Mouse (Mus musculus): ENCODE results near the gene Zdhhc11. TPM values are rescaled to one million over a fixed set of nuclear protein-coding genes. Genes with fewer than 3 reads are reported as not detected.
"Not testable (repeated sequence)": the region's sequence is repeated elsewhere in the genome, so short reads cannot be mapped to it uniquely, and the experiment has no call there.

The Zdhhc11 gene
- total RNA-seq, 4 experiments from 2014 or later = not detected

DNA sequence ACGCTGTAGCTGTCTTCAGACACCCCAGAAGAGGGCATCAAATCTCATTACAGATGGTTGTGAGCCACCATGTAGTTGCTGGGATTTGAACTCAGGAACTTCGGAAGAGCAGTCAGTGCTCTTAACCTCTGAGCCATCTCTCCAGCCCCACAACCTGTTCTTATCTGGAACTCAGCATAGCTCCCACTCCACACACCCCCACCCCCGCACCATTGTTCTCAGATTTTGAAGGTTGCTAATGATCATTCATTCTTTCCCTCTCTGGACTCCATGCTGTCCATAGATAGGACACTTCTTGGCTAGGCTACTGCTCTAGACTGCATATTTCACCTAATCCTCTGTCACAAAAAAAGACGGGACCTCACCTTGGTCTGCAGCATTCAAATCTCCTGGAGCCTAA, 43.2 kb downstream of the Zdhhc11 start:
- not testable (repeated sequence) for DNase-seq (ENCODE audit: low spot score in 2 of 2)

DNA sequence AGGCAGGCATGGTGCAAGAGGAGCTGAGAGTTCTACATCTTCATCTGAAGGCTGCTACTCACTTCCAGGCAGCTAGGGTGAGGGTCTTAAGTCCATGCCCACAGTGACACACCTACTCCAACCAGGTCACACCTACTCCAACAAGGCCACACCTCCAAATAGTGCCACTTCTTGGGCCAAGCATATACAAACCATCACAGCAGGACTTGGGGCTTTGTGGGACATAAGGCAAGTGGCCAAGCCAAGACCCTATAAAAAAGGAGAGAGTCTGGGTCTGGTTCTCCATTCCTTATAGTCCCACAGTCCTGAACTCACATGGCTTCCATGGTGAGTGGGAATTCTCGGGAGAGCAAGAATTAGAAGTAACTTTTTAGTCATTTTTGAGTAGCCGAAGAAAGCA, 44.6 kb downstream of the Zdhhc11 start:
- not testable (repeated sequence) for DNase-seq (ENCODE audit: low spot score in 2 of 2)

DNA sequence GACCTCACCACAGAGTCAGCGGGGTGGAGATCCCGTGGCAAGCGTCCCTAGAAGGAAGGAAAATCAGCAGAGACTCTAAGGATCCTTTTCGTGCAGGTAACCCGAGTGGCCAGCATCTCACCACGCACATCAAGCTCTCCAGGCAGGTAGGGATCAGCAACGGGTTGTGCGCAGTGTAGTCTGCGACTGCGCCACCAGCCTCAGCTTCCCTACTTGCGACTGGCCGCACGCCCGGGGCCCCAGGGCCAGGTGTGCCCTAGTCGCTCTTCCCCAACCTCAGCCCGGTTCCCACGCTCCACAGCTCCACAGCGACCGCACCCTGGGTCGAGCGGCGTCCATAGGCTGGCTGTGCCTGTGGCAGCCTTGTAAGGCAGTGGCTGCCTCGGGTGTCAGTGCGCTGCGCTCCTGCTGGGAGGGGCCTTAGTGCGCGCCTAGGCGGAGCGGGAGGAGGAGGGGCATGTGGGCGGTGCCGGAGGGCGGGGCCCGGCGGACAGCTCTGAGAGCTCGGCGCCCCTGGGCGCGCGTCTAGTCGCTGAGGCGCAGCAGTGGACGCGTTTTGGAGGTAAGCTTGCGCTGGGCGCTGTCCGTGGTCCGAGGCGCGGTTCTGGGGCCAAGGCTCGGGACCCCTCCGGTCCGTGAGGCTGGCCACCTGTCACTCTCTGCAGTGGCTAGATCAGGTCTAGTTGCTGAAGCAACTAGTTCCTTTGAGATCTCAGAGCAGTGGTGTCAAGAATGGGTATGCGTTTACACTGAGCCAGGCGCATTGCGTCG, 45.5 kb downstream of the Zdhhc11 start, which contains the start of gene Tppp:
Gene Tppp, plus strand, starts transcription at position 460 of the 771 bp plus-strand sequence.
- peak; percentile 88 to 95 for DNase-seq (ENCODE audit: low spot score in 2 of 2)

- DNase-seq (ENCODE audit: low spot score in 2 of 2) = peak; percentile 61 to 85
These were observed 46.4 kb downstream of the Zdhhc11 start for GRCm38 (mm10) chr13:74009791-74010614.

GRCm38 (mm10) chr13:74010678-74011077, 47.0 kb downstream of the Zdhhc11 start:
- peak; percentile 53 to 58 for DNase-seq (ENCODE audit: low spot score in 2 of 2)

- DNase-seq (ENCODE audit: low spot score in 2 of 2) = no peak
These were observed 52.3 kb downstream of the Zdhhc11 start for GRCm38 (mm10) chr13:74015908-74016307.

- DNase-seq (ENCODE audit: low spot score in 2 of 2) = no peak
These were observed 53.8 kb downstream of the Zdhhc11 start for GRCm38 (mm10) chr13:74017426-74017825.

- not testable (repeated sequence) for DNase-seq (ENCODE audit: low spot score in 2 of 2)
These were observed 55.4 kb downstream of the Zdhhc11 start for GRCm38 (mm10) chr13:74019006-74019405.

DNA sequence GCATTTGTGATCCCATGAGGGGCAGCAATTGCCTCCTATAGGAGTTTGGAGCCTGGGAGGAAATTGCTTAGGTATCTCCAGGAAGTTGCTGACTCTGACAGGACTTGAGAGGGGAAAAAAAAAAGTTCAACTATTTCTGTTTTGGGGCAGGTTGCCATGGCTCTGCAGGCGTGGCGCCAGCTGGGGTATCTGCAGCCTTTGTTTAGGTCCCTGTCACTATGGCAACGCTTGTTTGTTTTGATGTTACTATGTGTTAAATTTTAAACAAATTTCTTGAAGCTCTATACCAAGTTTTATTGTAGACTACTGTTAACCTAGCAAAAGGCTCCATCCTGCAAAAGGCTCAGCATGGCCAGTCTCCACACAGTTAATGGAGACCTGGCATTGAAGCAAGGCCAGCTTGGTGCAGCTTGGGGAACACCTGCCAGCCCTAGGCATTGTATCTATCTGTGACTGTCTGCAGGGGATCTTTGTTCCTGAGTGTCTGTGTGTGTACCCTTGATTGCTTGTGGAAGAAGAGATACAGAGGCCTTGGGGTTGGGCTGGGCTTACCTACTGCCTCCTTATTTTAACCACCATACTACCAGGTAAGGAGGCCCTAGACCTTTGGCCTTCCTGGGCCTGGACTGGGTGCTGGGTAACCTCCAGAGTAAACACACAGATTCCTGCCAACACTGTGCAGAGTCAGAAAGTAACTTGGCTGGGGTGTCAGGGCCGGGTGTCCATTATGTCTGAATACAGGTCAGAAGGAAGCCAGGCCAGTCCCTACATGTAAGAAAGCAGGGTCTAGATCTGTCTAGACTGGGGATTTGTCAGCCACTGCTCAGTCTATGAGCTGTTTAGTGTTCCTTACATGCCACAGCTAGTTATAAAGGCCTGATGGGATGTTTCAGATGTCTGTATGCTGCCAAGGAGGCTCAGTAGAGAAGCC, 61.8 kb downstream of the Zdhhc11 start:
- DNase-seq (ENCODE audit: low spot score in 2 of 2) = no peak

DNA sequence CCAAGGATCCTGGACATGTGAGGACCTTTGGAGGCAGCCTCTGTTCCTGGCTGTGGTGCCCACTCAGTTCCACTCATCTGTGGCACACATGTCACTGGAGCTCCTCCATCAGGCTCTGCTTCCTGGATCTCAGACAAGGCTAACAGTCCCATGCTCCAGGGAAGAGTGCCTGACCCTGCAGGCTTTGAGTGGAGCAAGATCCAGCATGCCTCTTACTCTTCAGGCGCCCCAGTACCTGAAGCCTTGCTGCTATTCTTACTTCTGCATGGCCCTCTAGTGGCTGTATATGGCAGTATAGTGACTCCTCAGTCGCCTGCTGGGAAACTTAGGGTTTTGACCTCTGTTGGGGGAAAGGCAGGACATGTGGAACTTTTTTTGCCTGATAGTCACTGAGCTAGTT, 62.6 kb downstream of the Zdhhc11 start:
- DNase-seq (ENCODE audit: low spot score in 2 of 2) = no peak

GRCm38 (mm10) chr13:74028116-74028515, 64.5 kb downstream of the Zdhhc11 start:
- peak in 1 of 2 experiments; percentile 57 for DNase-seq (ENCODE audit: low spot score in 2 of 2)

DNA sequence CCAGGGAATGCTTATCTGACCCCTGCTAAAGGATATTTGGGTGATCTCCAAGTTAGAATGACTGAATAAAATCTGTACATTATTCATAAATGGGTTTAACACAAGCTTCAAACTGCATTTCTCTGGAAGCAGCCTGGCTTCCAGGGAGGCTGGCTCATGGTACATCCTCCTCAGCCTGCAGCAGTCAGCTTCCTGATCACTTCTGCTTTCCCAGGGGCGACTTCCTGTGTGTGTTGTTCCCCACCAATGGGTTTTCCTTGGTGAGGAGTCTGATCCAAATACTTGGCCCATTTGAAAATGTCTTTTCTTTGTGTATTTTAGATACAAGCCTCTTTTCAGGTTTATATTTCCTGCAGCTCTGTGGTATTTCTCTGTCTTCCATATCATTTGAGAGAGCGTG, 65.4 kb downstream of the Zdhhc11 start:
- no peak for DNase-seq (ENCODE audit: low spot score in 2 of 2)

GRCm38 (mm10) chr13:74030691-74031090, 67.0 kb downstream of the Zdhhc11 start:
- DNase-seq (ENCODE audit: low spot score in 2 of 2) = no peak

- DNase-seq (ENCODE audit: low spot score in 2 of 2) = no peak
These were observed 67.5 kb downstream of the Zdhhc11 start for GRCm38 (mm10) chr13:74031133-74031532.

DNA sequence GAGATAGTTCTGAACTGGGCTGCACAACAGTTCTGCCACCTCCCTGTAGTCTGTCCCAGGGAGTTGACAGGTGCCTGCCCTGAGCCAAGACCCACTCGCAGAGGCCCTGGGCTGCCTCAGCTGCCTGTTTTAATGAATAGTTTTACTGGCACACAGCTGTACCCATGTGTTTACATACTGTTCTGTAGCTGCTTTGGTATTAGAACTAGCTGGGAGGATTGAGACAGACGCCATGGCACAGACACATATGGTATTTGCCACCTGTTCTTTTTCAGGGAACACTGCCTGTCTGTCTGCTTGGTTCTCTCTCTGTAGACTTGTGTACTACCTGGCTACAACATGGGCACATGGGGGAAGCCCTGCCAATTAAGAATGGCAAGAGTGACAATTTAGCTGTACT, 71.1 kb downstream of the Zdhhc11 start:
- DNase-seq (ENCODE audit: low spot score in 2 of 2) = no peak

DNA sequence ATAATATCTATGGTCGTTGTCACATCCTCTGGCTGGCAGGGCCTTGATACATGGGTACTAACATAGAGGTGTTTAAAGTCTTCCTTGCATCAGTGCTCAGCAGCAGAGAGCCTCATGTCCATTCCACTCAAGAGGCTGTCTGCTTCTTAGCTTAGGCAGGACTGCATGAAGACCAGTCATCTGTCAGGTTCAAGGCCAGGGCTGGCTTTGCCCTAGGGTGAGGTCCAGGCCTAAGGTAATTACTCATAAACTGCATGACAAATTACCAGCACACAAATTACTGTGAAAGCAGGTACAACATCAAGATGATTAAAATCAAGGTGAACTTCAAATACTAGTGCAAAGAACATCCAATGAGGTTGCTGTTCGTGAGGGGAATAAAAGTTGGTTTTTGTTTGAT, 72.1 kb downstream of the Zdhhc11 start:
- DNase-seq (ENCODE audit: low spot score in 2 of 2) = no peak

GRCm38 (mm10) chr13:74039926-74040325, 76.3 kb downstream of the Zdhhc11 start:
- no peak for DNase-seq (ENCODE audit: low spot score in 2 of 2)
